Mouse (Mus musculus) limb, embryonic 12.5 days (tissue): ENCODE results near the gene Echs1. TPM values are rescaled to one million over a fixed set of nuclear protein-coding genes. Genes with fewer than 3 reads are reported as not detected.

Experiments used
- ATAC-seq: fragments of 200-750 bp; cut with Nextera tagmentation; 2 replicates; pipeline ENCODE4 v1.8.0; 2017; ENCODE audit warnings: low read depth, moderate TSS enrichment; ENCODE audit not compliant: insufficient number of reproducible peaks, insufficient read depth, low FRiP score, low TSS enrichment
- H3K27ac ChIP-seq: fragments of 300-500 bp; sonication (generic); 2 replicates; pipeline ENCODE4 v1.5.1; 2016; ENCODE audit warnings: mild to moderate bottlenecking, moderate library complexity
- H3K27me3 ChIP-seq: fragments of 300-500 bp; sonication (generic); 2 replicates; pipeline ENCODE4 v1.6.1; 2016; ENCODE audit warnings: mild to moderate bottlenecking, moderate library complexity
- H3K36me3 ChIP-seq: fragments of 300-500 bp; sonication (generic); 2 replicates; pipeline ENCODE4 v1.6.1; 2016; ENCODE audit warnings: mild to moderate bottlenecking, moderate library complexity
- H3K4me1 ChIP-seq: fragments of 300-500 bp; sonication (generic); replicated peaks from 2 replicates; pipeline ENCODE4 v1.6.1; 2016
- H3K4me2 ChIP-seq: fragments of 300-500 bp; sonication (generic); 2 replicates; pipeline ENCODE4 v1.6.1; 2016; ENCODE audit warnings: mild to moderate bottlenecking, moderate library complexity
- H3K4me3 ChIP-seq: fragments of 300-500 bp; sonication (generic); replicated peaks from 2 replicates; pipeline ENCODE4 v1.5.1; 2016; ENCODE audit warnings: mild to moderate bottlenecking
- H3K9ac ChIP-seq: fragments of 300-500 bp; sonication (generic); replicated peaks from 2 replicates; pipeline ENCODE4 v1.6.1; 2016; ENCODE audit warnings: mild to moderate bottlenecking, moderate library complexity
- H3K9me3 ChIP-seq: fragments of 300-500 bp; sonication (generic); 2 replicates; pipeline ENCODE4 v1.6.1; 2016; ENCODE audit warnings: mild to moderate bottlenecking, moderate library complexity
- WGBS: fragments of 180-500 bp; shearing (Covaris S2); methylation state at CpG from one replicate; pipeline ENCODE4 v1.1.7; 2016; 5-methylcytosine and 5-hydroxymethylcytosine counted together
- polyA plus RNA-seq: library from polyadenylated mRNA; unstranded; fragments of >200 nt; fragmentation: Nextera tagmentation; extraction: Ambion mirVana; gene quantifications from 2 replicates; pipeline ENCODE4 v1.2.1, GENCODE M21; 2016

The Echs1 gene
- polyA plus RNA-seq, 1 experiment from 2014 or later: 175 TPM

GRCm38 (mm10) chr7:140060936-140061831 lies 55.1 kb downstream of the Echs1 start:
- Histone ChIP-seq H3K27ac (no peak overlapping the region), H3K4me1 (peaks cover 29% of the 10 kb centered on the region), H3K9me3 (no peaks in the 10 kb centered on the region), H3K9ac (peak overlapping the region; percentile 53), H3K4me2 (peak overlapping the region; percentile 90), H3K36me3 (no peaks in the 10 kb centered on the region), H3K4me3 (peak overlapping the region; percentile 45), H3K27me3 (peaks cover 98% of the 10 kb centered on the region)
- 1% methylated on average over 47 of the region's 47 CpGs for WGBS
- no peak for ATAC-seq

GRCm38 (mm10) chr7:140059601-140060000 lies 56.7 kb downstream of the Echs1 start:
- H3K27ac ChIP-seq: no peak overlapping the region
- no peak overlapping the region for H3K4me3 ChIP-seq
- peaks cover 29% of the 10 kb centered on the region for H3K4me1 ChIP-seq
- peaks cover 100% of the 10 kb centered on the region for H3K27me3 ChIP-seq
- no peaks in the 10 kb centered on the region for H3K36me3 ChIP-seq
- no peak for ATAC-seq
- no peak overlapping the region for H3K4me2 ChIP-seq
- H3K9ac ChIP-seq: no peak overlapping the region
- WGBS: 42% methylated on average over 4 of the region's 4 CpGs
- H3K9me3 ChIP-seq: no peaks in the 10 kb centered on the region

- WGBS: 18% methylated on average over 7 of the region's 7 CpGs
- peak overlapping the region; percentile 49 for H3K4me3 ChIP-seq
- H3K27ac ChIP-seq: no peak overlapping the region
- peak overlapping the region; percentile 90 for H3K4me2 ChIP-seq
- peaks cover 29% of the 10 kb centered on the region for H3K4me1 ChIP-seq
- no peaks in the 10 kb centered on the region for H3K36me3 ChIP-seq
- no peak for ATAC-seq
- H3K27me3 ChIP-seq: peaks cover 90% of the 10 kb centered on the region
- no peaks in the 10 kb centered on the region for H3K9me3 ChIP-seq
- H3K9ac ChIP-seq: peak overlapping the region; percentile 69
These were observed 57.7 kb downstream of the Echs1 start for GRCm38 (mm10) chr7:140058528-140058927.

GRCm38 (mm10) chr7:140057413-140058407 lies 58.6 kb downstream of the Echs1 start:
- Histone ChIP-seq H3K9me3 (no peaks in the 10 kb centered on the region), H3K36me3 (no peaks in the 10 kb centered on the region), H3K9ac (peak overlapping the region; percentile 69), H3K27me3 (peaks cover 87% of the 10 kb centered on the region), H3K27ac (no peak overlapping the region), H3K4me1 (peaks cover 29% of the 10 kb centered on the region), H3K4me3 (peak overlapping the region; percentile 49), H3K4me2 (peak overlapping the region; percentile 90)
- 3% methylated on average over 53 of the region's 53 CpGs for WGBS
- ATAC-seq: 0 out of 2 replicates have a peak, but pooled peaks have one; percentile 54

Other genes with a start within 250 kb of the Echs1 start
- gene Kndc1, start 221.8 kb downstream of the Echs1 start, polyA plus RNA-seq: 0.13 and 0.15 TPM in 2 replicates
- 0.23 and 0.34 TPM in 2 replicates for gene Utf1, start 172.7 kb downstream of the Echs1 start, polyA plus RNA-seq
- gene 6430531B16Rik, start 137.7 kb downstream of the Echs1 start, polyA plus RNA-seq: 0.31 and 0.51 TPM in 2 replicates
- 2.1 and 2.7 TPM in 2 replicates for gene Adam8, start 123.9 kb downstream of the Echs1 start, polyA plus RNA-seq
- 41.4 and 43.0 TPM in 2 replicates for gene Zfp511, start 80.1 kb downstream of the Echs1 start, polyA plus RNA-seq
- gene Tubgcp2, start 79.8 kb downstream of the Echs1 start, polyA plus RNA-seq: 82.3 and 82.8 TPM in 2 replicates
- 0.10 TPM in 1 of 2 replicates, not detected in the other for gene Msx3, start 67.4 kb downstream of the Echs1 start, polyA plus RNA-seq
- gene Caly, start 33.9 kb downstream of the Echs1 start, polyA plus RNA-seq: 1.8 and 2.5 TPM in 2 replicates
- not detected in 2 replicates for gene Prap1, start 23.1 kb downstream of the Echs1 start, polyA plus RNA-seq
- gene Fuom, start 14.0 kb downstream of the Echs1 start, polyA plus RNA-seq: 21.3 and 21.8 TPM in 2 replicates
- 15.5 and 20.4 TPM in 2 replicates for gene Paox, start 677 bp downstream of the Echs1 start, polyA plus RNA-seq
- 20.2 and 22.6 TPM in 2 replicates for gene Mtg1, start 21.1 kb upstream of the Echs1 start, polyA plus RNA-seq
- gene Sprn, start 38.4 kb upstream of the Echs1 start, polyA plus RNA-seq: 0.10 and 0.14 TPM in 2 replicates
- not detected in 2 replicates for gene Olfr522, start 48.3 kb upstream of the Echs1 start, polyA plus RNA-seq
- gene Olfr523, start 56.7 kb upstream of the Echs1 start, polyA plus RNA-seq: not detected in 2 replicates
- not detected in 2 replicates for gene Olfr524, start 89.5 kb upstream of the Echs1 start, polyA plus RNA-seq
- not detected in 2 replicates for gene Cd163l1, start 101.8 kb upstream of the Echs1 start, polyA plus RNA-seq
- not detected in 2 replicates for gene 5830411N06Rik, start 130.8 kb upstream of the Echs1 start, polyA plus RNA-seq
- gene Olfr525, start 204.4 kb upstream of the Echs1 start, polyA plus RNA-seq: not detected in 2 replicates
- gene Olfr527, start 217.5 kb upstream of the Echs1 start, polyA plus RNA-seq: not detected in 2 replicates
- gene Olfr60, start 245.2 kb upstream of the Echs1 start, polyA plus RNA-seq: not detected in 2 replicates